Mouse (Mus musculus): ENCODE data around the gene C5ar2.
A peak's percentile ranks its signal among the peaks of the same experiment; 100 is the strongest.
"Not testable (repeated sequence)": the region's sequence is repeated elsewhere in the genome, so short reads cannot be mapped to it uniquely, and the experiment has no call there.

C5ar2 gene

DNA sequence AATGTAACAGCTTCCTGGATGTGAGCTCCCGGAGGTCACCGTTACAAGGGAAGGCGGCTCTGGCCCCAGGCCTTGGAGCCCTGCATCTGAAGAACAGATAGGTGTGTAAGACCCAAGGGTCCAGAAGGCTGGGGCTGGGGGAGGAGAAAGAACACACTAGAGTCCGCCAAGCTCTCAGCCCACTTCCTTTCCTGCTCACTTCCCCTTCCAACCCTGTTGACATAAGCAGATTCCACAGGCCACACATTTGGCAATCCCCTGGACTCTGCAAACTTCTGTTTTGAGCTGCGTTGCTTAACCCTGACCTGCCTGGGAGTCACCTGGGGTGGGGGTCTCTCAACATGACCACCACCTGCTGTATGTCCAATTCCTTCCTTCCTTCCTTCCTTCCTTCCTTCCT is at the start of gene C5ar2:
Gene C5ar2, minus strand, starts transcription at position 88 of the 400 bp plus-strand sequence.
- DNase-seq, result no peak

DNA sequence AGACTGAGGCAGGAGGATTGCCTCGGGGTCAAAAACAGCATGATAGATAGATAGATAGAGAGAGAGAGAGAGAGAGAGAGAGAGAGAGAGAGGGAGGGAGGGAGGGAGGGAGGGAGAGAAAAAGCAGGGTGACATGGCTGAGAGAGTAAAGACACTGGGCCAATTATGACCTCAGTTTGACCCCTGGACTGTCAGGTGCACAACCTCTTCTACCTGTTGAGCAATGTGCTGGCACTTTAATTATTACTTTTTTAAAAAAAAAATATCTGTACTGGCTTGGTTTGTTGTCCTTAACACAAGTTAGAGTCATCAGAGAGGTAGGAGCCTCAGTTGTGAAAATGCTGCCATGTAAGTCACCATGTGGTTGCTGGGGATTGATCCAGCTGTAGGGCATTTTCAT is 43.8 kb upstream of the C5ar2 start:
- DNase-seq, result no peak

DNA sequence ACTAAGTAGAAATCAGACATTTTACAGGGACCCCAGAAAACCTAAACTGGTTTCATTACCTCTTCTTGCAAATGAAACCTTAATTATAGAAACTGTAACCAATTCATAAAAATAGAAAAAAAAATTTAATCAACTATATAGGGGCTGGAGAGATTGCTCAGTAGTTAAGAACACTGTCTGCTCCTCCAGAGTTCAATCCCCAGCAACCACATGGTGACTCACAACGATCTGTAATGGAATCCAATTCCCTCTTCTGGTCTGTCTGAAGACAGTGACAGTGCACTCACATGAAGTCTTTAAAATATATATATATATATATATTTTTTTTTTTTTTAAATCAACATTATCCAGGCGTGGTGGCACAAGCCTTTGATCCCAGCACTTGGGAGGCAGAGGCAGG is 43.1 kb upstream of the C5ar2 start:
- DNase-seq, result no peak

DNA sequence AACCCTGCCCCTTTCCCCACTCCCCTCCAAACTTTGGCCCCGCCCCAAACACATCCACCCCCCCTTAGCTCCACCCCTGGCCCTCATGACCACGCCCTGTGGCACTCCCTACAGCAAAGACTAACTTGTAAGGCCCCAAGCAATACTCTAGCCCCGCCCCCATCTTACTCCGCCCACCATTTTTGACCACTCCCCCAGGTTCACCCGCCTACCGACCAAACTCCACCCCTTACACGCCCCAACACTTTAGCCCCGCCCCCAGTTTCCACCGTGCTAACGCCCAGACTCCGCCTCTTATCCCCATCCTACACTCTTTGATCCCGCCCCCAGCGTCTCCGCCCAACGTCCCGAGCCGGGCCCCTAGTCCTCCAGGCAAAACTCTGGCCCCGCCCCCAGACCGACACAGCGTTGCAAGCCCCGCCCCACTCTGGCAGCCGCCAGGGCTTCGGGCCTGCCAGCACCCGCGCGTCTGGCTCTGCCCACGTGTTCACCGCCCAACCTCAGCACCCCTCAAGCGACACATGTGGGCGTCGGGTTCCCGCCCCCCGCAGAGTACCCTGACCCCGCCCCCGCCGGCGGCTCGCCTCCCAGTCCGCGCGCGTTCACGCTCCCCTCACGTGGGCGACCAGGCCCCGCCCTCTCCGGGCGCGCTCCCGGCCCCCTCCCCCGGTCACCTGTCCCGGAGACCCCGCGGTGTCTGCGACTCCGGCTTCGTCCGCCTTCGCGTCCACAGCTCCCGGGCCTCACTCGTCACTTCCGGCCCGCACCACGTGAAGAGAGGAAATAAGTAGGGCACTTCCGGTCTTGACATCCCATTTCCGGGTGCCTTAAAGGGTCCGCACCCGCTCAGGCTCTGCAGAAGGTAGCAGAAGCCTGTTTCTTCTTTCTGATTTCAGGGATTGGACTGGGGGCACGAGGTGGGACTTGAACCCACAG is 42.3 kb upstream of the C5ar2 start, which contains the start of gene Ccdc9:
Gene Ccdc9, minus strand, starts transcription at position 770 of the 936 bp plus-strand sequence.
- peak; percentile 100 for DNase-seq

DNA sequence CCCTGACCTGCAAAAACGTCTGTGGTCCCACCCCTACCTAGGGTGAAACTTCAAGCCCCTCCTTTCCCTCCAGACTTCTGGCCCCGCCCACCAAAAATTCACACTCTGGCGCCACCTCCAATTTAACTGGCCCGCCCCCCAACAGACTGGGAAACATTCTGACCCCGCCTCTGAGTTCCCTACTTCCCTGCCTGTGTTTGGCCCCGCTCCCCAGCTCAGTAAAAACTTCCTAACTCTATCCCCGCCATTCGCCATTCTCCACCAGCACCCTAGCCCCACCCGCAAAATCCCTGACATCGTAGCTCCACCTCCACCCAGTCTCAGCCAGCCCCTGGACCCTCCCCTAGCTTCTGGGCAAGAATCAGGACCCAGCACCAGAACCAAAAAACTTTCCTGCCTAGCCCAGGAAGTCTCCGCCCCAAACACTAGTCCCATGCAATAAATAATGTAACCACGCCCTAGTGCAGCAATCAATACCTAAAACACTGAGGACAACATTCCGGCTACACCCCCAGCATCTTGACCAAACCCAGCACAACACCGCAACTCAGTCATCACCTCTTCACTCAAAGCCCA is 41.6 kb upstream of the C5ar2 start:
- DNase-seq, result peak; percentile 55 to 61

DNA sequence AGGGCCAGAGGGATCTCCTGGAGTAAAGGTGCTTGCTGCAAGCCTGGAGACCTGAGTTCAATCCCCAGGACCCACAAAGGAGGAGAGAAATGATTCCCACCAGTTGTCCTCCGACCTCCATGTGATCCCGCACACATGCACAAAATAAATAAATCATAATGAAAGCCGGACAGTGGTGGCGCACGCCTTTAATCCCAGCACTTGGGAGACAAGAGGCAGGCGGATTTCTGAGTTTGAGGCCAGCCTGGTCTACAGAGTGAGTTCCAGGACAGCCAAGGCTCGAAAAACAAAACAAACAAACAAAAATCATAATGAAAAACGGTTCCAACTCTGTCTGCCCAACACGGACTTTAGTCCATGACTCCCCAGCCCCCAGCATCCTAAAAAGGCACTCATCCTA is 41.0 kb upstream of the C5ar2 start:
- DNase-seq, result no peak

DNA sequence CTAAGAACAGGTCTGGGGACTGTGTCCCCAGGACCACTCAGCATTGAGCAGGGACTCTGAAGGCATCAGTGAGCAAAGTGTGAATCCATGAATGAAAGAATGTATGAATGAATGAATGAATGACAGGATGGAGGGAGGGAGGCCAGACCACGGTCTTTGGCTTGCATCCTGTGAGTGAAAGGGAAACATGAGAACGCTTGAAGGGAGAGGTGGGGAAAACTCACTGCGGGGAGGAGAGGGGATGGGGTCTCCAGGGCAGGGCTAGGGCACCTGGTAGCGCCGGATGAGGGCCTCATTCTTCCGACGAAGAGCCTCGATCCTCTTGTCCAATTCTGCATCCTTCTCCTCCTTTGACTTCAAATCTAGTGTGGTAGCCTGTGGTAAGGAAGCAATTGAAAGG is 40.0 kb upstream of the C5ar2 start:
- no peak for DNase-seq

DNA sequence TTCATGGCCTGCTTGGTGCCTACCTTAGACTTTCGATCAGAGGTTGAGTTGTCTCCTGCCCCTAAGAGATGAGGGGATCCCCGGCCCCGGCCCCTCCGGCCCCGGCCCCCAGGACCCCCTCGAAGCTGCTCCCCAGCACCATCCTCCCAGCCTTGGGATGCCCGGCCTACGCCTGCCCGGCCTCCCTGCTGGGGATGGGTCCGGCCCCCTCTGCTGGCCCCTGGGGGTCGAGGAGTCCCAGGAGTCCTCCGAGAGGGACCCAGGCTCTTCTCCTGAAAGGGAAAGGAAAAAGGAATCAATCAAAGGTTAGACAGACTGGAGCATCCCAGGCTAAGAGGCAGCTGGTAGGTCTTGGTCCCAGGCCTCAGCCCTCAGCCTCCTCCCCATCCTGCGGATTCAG is 38.4 kb upstream of the C5ar2 start:
- no peak for DNase-seq

DNA sequence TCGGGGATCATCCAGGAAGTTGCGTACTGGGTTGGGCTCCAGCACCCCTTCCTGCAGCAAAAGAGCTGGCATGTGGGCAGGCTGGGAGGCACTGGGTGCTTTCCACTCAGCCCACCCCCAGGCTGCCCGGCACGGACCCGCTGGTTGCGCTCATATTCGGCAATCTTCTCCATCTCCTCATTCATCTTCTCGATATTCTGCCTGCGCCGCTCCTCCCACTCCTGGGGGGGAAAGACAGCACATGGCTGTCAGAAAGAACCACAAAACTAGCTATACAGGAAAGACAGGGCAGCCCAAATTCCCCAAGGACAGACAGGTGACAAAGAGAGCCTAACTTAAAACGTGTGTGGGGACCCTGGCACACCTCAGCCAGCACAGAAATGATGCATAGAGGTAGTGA is 36.8 kb upstream of the C5ar2 start:
- no peak for DNase-seq

DNA sequence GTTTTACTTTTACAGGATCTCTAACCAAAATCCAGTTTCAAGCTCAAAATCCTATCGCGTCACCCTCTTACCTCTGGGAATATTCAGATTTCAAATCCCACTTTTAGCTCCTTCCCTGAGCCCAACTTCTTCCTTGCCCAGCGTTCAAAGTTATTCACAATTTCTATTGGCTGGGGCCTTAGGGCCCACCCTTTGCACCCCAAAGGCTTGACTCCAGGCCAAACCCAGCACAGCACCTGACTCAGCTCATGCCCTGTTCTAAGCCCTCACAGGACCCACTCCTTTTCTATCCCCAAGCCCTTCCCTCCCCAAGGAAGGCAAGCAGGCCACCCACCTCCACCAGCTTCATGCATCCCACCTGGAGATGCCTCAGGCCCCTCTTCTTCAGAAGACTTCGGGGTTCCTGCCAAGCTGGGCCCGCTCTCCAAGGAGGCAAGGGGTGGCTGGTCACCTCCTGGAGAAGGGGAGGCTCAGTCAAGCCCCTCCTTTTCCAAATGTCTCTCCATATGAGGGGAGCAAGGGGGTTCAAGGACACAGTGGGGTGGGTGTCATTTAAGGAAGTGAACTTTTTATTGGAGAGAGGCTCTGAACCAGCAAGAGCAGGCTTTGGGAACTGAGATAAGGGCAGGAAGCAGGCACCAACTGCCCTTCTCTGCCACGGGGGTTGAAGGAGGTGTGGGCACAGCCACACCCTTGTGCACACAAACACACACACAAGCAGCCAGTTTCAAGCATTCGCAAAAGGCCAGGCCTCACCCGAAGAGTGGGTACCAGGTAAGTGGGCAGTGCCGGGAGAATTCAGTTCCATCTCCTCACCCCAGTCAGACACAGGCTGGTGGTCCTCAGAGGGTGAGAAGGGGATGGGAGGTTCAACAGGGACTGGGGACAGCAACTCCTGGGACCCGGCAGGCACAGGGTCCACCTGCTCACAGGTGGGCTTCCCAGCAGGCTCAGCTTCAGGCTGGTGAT is 31.3 kb upstream of the C5ar2 start:
- no peak for DNase-seq

DNA sequence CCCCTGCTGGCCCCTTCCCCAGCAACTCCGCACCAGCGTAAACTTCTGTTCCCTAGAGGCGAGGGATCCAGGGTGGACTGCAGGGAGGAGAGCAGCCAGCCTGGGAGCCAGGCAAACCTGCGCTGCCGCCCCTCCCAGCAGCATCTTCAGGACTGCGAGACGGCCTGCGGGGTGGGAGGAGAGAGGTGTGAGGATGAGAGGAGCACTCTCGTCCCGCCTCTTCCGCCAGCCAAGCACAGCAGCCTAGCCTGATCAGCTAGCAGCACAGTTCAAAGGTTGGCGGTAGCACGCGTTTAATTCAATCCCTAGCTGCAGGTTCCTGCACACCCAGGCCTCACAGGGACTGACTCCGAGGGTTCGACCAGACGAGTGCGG is 29.8 kb upstream of the C5ar2 start:
- peak; percentile 70 to 77 for DNase-seq

DNA sequence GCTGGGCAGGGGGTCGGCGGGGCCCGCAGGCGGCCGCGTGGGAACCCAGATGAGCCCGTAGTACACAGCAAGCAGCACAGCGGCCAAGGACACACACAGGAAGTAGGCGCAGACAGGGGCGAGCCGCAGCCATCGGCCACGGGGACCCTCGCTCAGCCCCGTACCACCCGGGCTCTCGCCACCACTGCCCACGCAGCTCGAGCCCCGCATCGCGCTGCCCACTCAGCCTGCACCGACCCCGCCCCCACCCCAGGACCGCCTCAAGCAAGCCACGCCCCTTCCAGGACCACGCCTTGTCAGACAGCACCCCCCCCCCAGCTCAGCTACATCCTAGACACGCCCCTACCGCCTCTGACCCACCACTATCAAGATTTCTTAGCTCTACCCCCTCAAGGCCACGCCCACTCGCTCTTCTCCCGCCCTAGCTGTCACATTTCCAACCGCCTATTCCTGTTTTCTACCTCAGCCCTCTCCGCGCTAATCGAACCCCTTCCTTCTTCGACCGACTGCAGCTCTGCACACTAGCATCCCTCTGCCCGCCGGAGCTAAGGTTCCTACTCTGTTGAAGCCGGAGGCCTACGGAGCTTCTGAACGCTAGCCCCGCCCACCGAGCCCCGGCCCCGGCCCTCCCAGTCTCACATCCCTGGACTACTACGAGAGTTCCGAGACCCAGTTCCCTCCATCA is 29.3 kb upstream of the C5ar2 start, which contains the start of gene Inafm1:
Gene Inafm1, minus strand, starts transcription at position 537 of the 685 bp plus-strand sequence.
- DNase-seq, result peak; percentile 79 to 86

DNA sequence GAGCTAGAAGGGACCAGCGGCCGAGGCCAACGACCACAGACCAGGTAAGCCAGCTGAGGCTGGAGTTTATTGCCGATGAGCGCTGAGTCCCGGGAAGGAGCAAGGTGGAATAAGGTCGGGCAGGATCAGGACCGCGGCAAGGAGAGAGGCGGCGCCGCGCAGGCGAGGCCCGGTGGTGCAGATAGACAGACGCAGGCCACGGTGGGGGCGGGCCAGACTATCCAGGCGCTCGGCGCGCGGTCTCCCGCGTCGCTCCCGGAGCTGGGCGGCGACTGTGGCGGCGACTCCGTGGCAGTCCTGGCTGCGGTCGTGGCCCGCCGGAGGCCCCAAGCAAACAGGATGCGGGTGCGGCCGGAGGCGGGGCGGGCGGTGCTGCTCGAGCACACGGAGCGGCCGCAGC is 28.7 kb upstream of the C5ar2 start:
- DNase-seq, result peak in 1 of 2 experiments; percentile 41

DNA sequence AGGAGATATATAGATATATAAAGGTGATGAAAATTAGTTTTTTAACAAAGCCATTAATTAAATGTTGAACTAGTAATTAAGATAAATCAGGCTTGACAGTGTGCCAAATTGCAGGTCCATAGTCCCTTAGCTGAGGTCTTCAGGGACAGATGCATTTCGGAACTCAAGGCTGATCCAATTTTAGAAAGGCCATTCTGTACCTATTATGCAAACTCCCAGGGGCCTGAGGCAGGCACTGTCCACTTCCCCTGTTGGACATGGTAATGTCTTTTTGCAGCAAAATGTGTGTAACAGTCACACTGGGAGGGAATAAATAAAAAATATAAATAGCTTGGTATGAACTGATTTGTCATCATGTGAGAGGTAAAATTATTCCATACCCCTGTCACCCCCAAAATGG is 27.2 kb upstream of the C5ar2 start:
- DNase-seq, result no peak

DNA sequence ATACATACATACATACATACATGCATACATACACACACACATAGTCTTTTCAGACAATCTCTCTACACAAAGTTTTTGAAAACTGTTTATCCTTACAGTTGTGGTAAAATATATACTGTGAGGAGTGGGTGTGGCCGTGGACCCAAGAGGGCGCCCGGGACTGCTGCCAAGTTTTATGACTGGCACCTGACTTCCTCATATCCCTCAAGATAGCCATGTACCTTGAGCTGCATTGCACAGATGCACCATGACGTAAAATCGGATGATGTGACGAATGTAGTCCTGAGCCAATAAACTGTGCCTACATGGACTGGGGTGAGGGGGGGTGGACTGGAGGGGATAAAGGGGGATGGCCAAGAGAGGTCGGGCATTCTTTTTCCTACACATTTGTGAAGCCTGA is 22.6 kb upstream of the C5ar2 start:
- not testable (repeated sequence) for DNase-seq

DNA sequence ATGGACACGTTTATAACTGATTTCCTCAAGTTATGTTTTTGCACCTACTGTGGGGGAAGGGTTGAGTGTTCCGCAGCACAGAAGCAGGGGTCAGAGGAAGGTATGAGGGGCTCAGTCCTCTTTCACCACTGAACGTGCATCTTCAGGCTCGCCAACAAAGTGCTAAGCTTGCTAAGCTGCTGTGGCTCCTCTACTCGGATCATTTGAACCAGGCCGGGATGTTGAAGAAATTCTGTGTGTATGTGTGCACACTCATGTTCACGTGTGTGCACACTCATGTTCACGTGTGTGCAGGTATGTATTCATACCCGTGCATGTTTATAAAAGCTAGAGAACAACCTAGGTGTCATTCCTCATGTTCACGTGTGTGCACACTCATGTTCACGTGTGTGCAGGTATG is 21.9 kb upstream of the C5ar2 start:
- no peak for DNase-seq

DNA sequence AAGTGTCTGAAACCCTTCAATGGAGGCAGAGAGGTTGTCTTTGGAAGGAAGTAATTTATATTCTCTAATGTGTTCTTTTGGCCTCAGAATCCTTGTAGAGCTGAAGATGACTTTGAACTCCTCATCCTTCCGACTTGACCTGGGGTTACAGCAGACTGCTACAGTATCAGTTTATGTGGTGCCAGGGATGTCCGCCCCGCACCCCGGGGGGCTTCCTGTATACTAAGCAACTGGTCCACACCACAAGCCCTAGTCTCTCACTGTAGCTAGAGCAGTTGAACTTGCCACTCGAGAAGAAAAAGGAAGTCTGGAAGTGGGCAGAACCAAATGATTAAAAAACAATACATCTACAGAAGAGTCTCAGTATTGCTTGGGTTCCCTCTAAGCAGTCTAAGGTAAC is 19.9 kb upstream of the C5ar2 start:
- DNase-seq, result no peak

DNA sequence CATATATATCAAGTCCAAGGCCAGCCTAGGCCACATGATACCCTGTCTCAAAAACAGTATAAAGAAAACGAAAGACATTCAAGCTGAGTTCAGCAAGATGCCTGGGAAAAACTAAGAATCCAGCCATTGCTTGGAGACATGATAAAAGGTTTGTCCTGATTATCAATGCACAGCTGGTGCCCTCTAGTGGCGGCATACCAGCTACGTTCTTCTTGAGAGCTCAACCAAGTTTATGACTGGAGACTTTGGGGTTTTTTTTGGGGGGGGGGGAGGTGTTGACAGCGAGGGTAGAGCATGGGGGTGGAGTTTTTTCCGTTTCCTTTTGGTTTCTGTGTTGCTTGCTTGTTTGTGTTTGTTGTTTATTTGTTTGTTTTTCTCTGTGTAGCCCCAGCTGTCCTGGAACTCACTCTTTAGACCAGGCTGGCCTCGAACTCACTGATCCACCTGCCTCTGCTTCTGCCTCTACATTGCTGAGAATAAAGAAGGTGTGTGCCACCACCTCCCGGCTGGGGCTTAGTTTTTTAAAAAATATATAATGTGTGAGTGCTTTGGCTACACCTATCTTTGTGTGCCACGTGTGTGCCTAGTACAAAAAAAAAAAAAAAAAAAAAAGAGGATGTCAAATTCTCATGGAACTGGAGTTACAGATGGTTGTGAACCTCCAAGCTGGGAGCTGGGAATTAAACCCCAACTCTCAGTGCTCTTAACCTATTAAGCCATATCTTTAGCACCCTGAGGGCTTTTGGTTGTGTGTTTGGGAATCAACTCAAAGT is 19.2 kb upstream of the C5ar2 start:
- DNase-seq, result peak; percentile 65 to 87

DNA sequence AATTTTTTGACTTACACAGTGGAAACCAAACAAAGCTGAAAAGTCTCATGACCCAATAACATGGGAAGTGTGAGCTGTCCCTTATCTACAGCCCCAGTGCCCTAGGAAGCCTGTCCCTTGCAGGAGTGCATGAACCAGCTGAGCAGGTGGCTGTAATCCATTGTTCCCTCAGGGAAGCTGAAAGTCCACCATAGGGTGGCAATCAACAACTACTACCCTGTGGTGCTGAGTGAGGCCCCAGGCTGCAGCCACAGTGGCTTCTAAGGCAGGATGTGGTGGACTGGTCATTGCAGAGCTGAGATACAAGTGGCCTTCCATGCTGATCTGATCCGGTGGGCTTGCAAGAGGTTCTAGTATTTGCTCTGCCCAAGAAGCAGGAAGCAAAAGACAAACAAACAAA is 17.1 kb upstream of the C5ar2 start:
- no peak for DNase-seq

DNA sequence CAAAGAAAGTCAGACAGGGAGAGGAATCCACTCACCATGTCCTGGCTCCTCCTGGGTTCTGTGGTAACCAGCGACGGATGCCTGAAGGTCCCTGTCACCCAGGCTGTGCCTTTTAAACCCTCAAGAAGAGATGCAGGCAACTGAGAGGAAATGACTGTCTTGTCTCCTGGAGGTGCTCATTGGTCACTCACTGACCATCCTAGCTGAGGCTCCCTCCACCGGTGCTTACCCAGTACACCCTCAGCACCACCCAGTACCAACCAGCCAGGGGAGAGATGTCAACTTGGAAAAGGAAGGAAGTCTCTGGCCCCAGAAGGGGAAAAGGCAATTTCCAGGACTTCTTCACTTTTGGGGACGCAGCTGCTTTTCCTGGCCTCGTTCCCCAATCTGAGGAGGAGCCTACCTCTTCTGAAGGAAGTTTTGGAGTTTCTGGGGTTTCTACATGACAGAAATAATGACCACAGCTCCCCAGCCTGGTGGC is 15.2 kb upstream of the C5ar2 start, which contains the start of gene C5ar1:
Gene C5ar1, minus strand, starts transcription at position 431 of the 481 bp plus-strand sequence.
- no peak for DNase-seq

DNA sequence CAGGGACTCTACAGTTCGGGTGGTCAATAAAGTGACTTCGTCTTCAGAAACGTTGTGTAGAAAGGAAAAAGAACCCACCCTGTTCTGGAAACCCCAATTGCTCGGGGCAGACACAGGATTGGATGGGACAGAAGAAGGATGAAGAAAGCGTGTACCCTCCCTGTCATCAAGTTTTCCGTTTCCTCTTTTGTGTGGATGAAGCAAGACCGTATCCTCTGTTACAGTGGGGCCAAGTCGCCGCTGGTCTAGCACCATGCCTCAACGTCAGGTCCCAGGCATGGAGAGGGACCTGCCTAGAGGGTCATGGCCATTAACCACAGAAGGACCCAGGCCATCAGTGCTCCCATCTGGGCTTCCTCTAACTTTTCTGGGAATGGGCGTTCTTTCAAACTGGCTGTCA is 13.9 kb upstream of the C5ar2 start:
- no peak for DNase-seq

Measured in spleen, adult 18-20 months (tissue).